Mouse (Mus musculus) MEL (cell line): ENCODE results near the gene C3. TPM values are rescaled to one million over a fixed set of nuclear protein-coding genes. Genes with fewer than 3 reads are reported as not detected.
A peak's percentile ranks its signal among the peaks of the same experiment; 100 is the strongest.

Source experiments
- DNase-seq: peaks from one replicate; pipeline ENCODE4 v3.0.0; 2011; ENCODE audit warnings: low read depth, low spot score
- H3K27ac ChIP-seq: 2 replicates; pipeline ENCODE4 v1.5.1; 2012; ENCODE audit warnings: low read depth, mild to moderate bottlenecking, control low read depth, low read length, moderate library complexity; ENCODE audit not compliant: control insufficient read depth
- H3K27me3 ChIP-seq, 2 experiments: fragments of 150-350 bp in 1 of 2; sonication (generic) in 1 of 2; 2 replicates each; pipeline ENCODE4 v1.6.1; 2012; ENCODE audit warnings: low read length in 2 of 2, mild to moderate bottlenecking in 2 of 2, improper control_type of control experiment in 1 of 2, moderate library complexity in 1 of 2; ENCODE audit not compliant: insufficient read depth in 2 of 2, control insufficient read depth in 1 of 2
- H3K36me3 ChIP-seq, 2 experiments: 2 replicates each; pipeline ENCODE4 v1.6.1; 2012 to 2014; ENCODE audit warnings: low read length in 2 of 2, improper control_type of control experiment in 1 of 2, inconsistent platforms in 1 of 2, mild to moderate bottlenecking in 1 of 2; ENCODE audit not compliant: insufficient read depth in 2 of 2, control insufficient read depth in 1 of 2
- H3K4me1 ChIP-seq, 2 experiments: fragments of 150-350 bp in 1 of 2; sonication (generic) in 1 of 2; 2 replicates each; pipeline ENCODE4 v1.6.1; 2012; ENCODE audit warnings: low read length in 2 of 2, improper control_type of control experiment in 1 of 2, mild to moderate bottlenecking in 1 of 2; ENCODE audit not compliant: insufficient read depth in 2 of 2, control insufficient read depth in 1 of 2
- H3K4me3 ChIP-seq, 2 experiments: fragments of 150-350 bp in 1 of 2; sonication (generic) in 1 of 2; 2 replicates each; pipeline ENCODE4 v1.5.1; 2012; ENCODE audit warnings: low read depth in 2 of 2, low read length in 2 of 2, mild to moderate bottlenecking in 2 of 2, moderate library complexity in 2 of 2, control low read depth in 1 of 2, improper control_type of control experiment in 1 of 2; ENCODE audit not compliant: control insufficient read depth in 1 of 2, insufficient read depth in 1 of 2
- H3K79me2 ChIP-seq: 2 replicates; pipeline ENCODE4 v1.6.1; 2012; ENCODE audit warnings: mild to moderate bottlenecking, low read length, moderate library complexity; ENCODE audit not compliant: control insufficient read depth, poor library complexity, insufficient read depth
- H3K9ac ChIP-seq: 2 replicates; pipeline ENCODE4 v1.6.1; 2012; ENCODE audit warnings: low read depth, mild to moderate bottlenecking, control low read depth, low read length, moderate library complexity; ENCODE audit not compliant: control insufficient read depth, poor library complexity, severe bottlenecking
- H3K9me3 ChIP-seq: fragments of 150-350 bp; sonication (generic); replicated peaks from 2 replicates; pipeline ENCODE4 v1.6.1; 2012; ENCODE audit warnings: mild to moderate bottlenecking, low read length, improper control_type of control experiment, moderate library complexity; ENCODE audit not compliant: insufficient read depth
- BHLHE40 ChIP-seq: IDR thresholded peaks from 2 replicates; pipeline ENCODE4 v1.6.1; 2012; ENCODE audit warnings: low read depth, mild to moderate bottlenecking, inconsistent platforms, low read length, improper control_type of control experiment, borderline replicate concordance
- CHD1 ChIP-seq: IDR thresholded peaks from 2 replicates; pipeline ENCODE4 v1.6.1; 2012; ENCODE audit warnings: low read depth, mild to moderate bottlenecking, inconsistent platforms, low read length, improper control_type of control experiment
- CHD2 ChIP-seq: IDR thresholded peaks from 2 replicates; pipeline ENCODE4 v1.6.1; 2011; ENCODE audit warnings: low read length, improper control_type of control experiment
- EP300 ChIP-seq, 2 experiments: IDR thresholded peaks; 2 replicates each; pipeline ENCODE4 v1.6.1; 2011; ENCODE audit warnings: improper control_type of control experiment in 2 of 2, low read length in 2 of 2, low read depth in 1 of 2, mild to moderate bottlenecking in 1 of 2
- ETS1 ChIP-seq: IDR thresholded peaks from 2 replicates; pipeline ENCODE4 v1.6.1; 2012; ENCODE audit warnings: low read depth, mild to moderate bottlenecking, inconsistent platforms, low read length, improper control_type of control experiment, moderate library complexity
- GABPA ChIP-seq: IDR thresholded peaks from 2 replicates; pipeline ENCODE4 v1.6.1; 2012; ENCODE audit warnings: low read depth, mild to moderate bottlenecking, inconsistent platforms, low read length, improper control_type of control experiment, moderate library complexity
- GATA1 ChIP-seq: IDR thresholded peaks from 2 replicates; pipeline ENCODE4 v1.6.1; 2011; ENCODE audit warnings: low read depth, low read length, improper control_type of control experiment
- HCFC1 ChIP-seq: IDR thresholded peaks from 2 replicates; pipeline ENCODE4 v1.6.1; 2012; ENCODE audit warnings: low read depth, mild to moderate bottlenecking, inconsistent platforms, low read length, improper control_type of control experiment, moderate library complexity
- JUND ChIP-seq: IDR thresholded peaks from 2 replicates; pipeline ENCODE4 v1.6.1; 2011; ENCODE audit warnings: low read depth, mild to moderate bottlenecking, improper control_type of control experiment, low read length
- KAT2A ChIP-seq: conservative IDR thresholded peaks from 2 replicates; pipeline ENCODE4 v1.6.1; 2012; ENCODE audit warnings: low read depth, low read length, improper control_type of control experiment, inconsistent platforms
- MAFK ChIP-seq: IDR thresholded peaks from 2 replicates; pipeline ENCODE4 v1.6.1; 2011; ENCODE audit warnings: low read depth, mild to moderate bottlenecking, low read length, improper control_type of control experiment, borderline replicate concordance
- MAX ChIP-seq: IDR thresholded peaks from 2 replicates; pipeline ENCODE4 v1.6.1; 2011; ENCODE audit warnings: low read length, improper control_type of control experiment
- MAZ ChIP-seq: IDR thresholded peaks from 2 replicates; pipeline ENCODE4 v1.6.1; 2012; ENCODE audit warnings: low read depth, mild to moderate bottlenecking, inconsistent platforms, low read length, improper control_type of control experiment
- MYB ChIP-seq: IDR thresholded peaks from 2 replicates; pipeline ENCODE4 v1.6.1; 2011; ENCODE audit warnings: mild to moderate bottlenecking, low read depth, low read length, improper control_type of control experiment
- MYC ChIP-seq: IDR thresholded peaks from 2 replicates; pipeline ENCODE4 v1.6.1; 2011; ENCODE audit warnings: low read depth, mild to moderate bottlenecking, low read length, improper control_type of control experiment, moderate library complexity
- NRF1 ChIP-seq: IDR thresholded peaks from 2 replicates; pipeline ENCODE4 v1.6.1; 2014; ENCODE audit warnings: low read depth, mild to moderate bottlenecking, inconsistent platforms, low read length, improper control_type of control experiment, moderate library complexity; ENCODE audit not compliant: poor library complexity, insufficient read depth, severe bottlenecking
- POLR2AphosphoS5 ChIP-seq: IDR thresholded peaks from 2 replicates; pipeline ENCODE4 v1.6.1; 2012; ENCODE audit warnings: low read depth, borderline replicate concordance, mild to moderate bottlenecking, inconsistent platforms, low read length, moderate library complexity, mixed read lengths
- RAD21 ChIP-seq: IDR thresholded peaks from 2 replicates; pipeline ENCODE4 v1.6.1; 2011; ENCODE audit warnings: mild to moderate bottlenecking, low read depth, low read length, improper control_type of control experiment
- RCOR1 ChIP-seq: IDR thresholded peaks from 2 replicates; pipeline ENCODE4 v1.6.1; 2012; ENCODE audit warnings: low read depth, mild to moderate bottlenecking, inconsistent platforms, low read length, improper control_type of control experiment
- TAL1 ChIP-seq: IDR thresholded peaks from 2 replicates; pipeline ENCODE4 v1.6.1; 2012; ENCODE audit warnings: mild to moderate bottlenecking, inconsistent platforms, low read length, moderate library complexity, mixed read lengths
- USF2 ChIP-seq, 2 experiments: IDR thresholded peaks; 2 replicates each; pipeline ENCODE4 v1.6.1; 2011 to 2012; ENCODE audit warnings: improper control_type of control experiment in 2 of 2, low read length in 2 of 2, borderline replicate concordance in 1 of 2, inconsistent platforms in 1 of 2, low read depth in 1 of 2, mild to moderate bottlenecking in 1 of 2; ENCODE audit not compliant: insufficient read depth in 1 of 2
- ZC3H11A ChIP-seq: IDR thresholded peaks from 2 replicates; pipeline ENCODE4 v1.6.1; 2012; ENCODE audit warnings: low read depth, mild to moderate bottlenecking, inconsistent platforms, low read length, improper control_type of control experiment
- ZMIZ1 ChIP-seq: IDR thresholded peaks from 2 replicates; pipeline ENCODE4 v1.6.1; 2012; ENCODE audit warnings: low read depth, mild to moderate bottlenecking, inconsistent platforms, low read length, improper control_type of control experiment, moderate library complexity
- polyA plus RNA-seq, 2 experiments: library from polyadenylated mRNA; stranded (reverse) in 1 of 2; unstranded in 1 of 2; fragments of >175 nt in 1 of 2; fragments of >200 nt in 1 of 2; gene quantifications; 2 replicates each; pipeline versions ENCODE4 v1.2.1 to v1.2.4; 2012; ENCODE audit warnings: low replicate concordance in 2 of 2, low read depth in 1 of 2; ENCODE audit not compliant: insufficient read length in 2 of 2, insufficient read depth in 1 of 2, missing spikeins in 1 of 2
- total RNA-seq: library from RNA; depleted of rRNA; stranded (reverse); fragments of 300-350 nt; gene quantifications from 2 replicates; pipeline ENCODE4 v1.2.3, GENCODE M21; 2012

C3 gene
- total and polyA plus RNA-seq, 3 experiments, result 0.35 to 3.2 TPM; not detected in 1

- Histone ChIP-seq H3K36me3 (peaks cover 0 to 20% of the 10 kb centered on the region in 2 experiments; a peak in 2 of 4 replicates), H3K79me2 (no peaks in the 10 kb centered on the region), H3K9me3 (no peaks in the 10 kb centered on the region), H3K4me3 (no peak overlapping the region), H3K9ac (no peak overlapping the region), H3K27me3 (no peaks in the 10 kb centered on the region), H3K4me1 (peaks cover 5 to 30% of the 10 kb centered on the region in 2 experiments; a peak in 3 of 4 replicates), H3K27ac (peak overlapping the region; percentile 38; the same call in 1 of the 2 replicates)
- TF ChIP-seq NRF1 (peak; percentile 68), POLR2AphosphoS5 (no peak), BHLHE40 (no peak), MAX (peak; percentile 65), EP300 (IDR thresholded peaks at IDR 0.05; ENCODE audit: low read depth in 1 of 2, low read length in 2 of 2) (peak; percentile 48 to 70), ZMIZ1 (no peak), MAZ (no peak), CHD1 (no peak), ETS1 (peak; percentile 38; the same call in 1 of the 2 replicates), RAD21 (no peak), GATA1 (peak; percentile 71), JUND (no peak), CHD2 (no peak), ZC3H11A (no peak), TAL1 (peak; percentile 76), USF2 (IDR thresholded peaks at IDR 0.05; ENCODE audit: borderline replicate concordance in 1 of 2, insufficient read depth in 1 of 2, low read depth in 1 of 2, low read length in 2 of 2) (no peak), MYC (peak; percentile 74; the same call in 1 of the 2 replicates)
- peak; percentile 86 for DNase-seq
Measured at GRCm38 (mm10) chr17:57198252-57198651, 29.7 kb downstream of the C3 start.

GRCm38 (mm10) chr17:57195326-57196010 lies 32.5 kb downstream of the C3 start:
- no peaks in the 10 kb centered on the region for H3K9me3 ChIP-seq
- H3K4me3 ChIP-seq, result no peak overlapping the region
- no peak for DNase-seq
- peaks cover 0 to 9% of the 10 kb centered on the region in 2 experiments; a peak in 2 of 4 replicates for H3K36me3 ChIP-seq
- no peak overlapping the region for H3K9ac ChIP-seq
- no peak overlapping the region for H3K27ac ChIP-seq
- H3K4me1 ChIP-seq, result peaks cover 0 to 12% of the 10 kb centered on the region in 2 experiments; a peak in 2 of 4 replicates
- no peaks in the 10 kb centered on the region for H3K79me2 ChIP-seq
- no peaks in the 10 kb centered on the region for H3K27me3 ChIP-seq
- TF ChIP-seq MAZ (no peak), KAT2A (no peak), MAFK (no peak), HCFC1 (no peak), MYB (no peak), GATA1 (no peak), GABPA (no peak), RCOR1 (no peak)
